Mouse (Mus musculus): ENCODE results near the gene Necab2. TPM values are rescaled to one million over a fixed set of nuclear protein-coding genes. Genes with fewer than 3 reads are reported as not detected.

Necab2 gene
- total RNA-seq, 2 experiments from 2014 or later = 19.4 to 20.8 TPM

- DNase-seq (ENCODE audit: low spot score in 2 of 2) = no peak
These were observed 68.4 kb downstream of the Necab2 start for GRCm38 (mm10) chr8:119514940-119515339.

GRCm38 (mm10) chr8:119515767-119516166 is 69.2 kb downstream of the Necab2 start:
- DNase-seq (ENCODE audit: low spot score in 2 of 2) = no peak

- DNase-seq (ENCODE audit: low spot score in 2 of 2) = no peak
These were observed 70.2 kb downstream of the Necab2 start for GRCm38 (mm10) chr8:119516674-119517073.

- DNase-seq (ENCODE audit: low spot score in 2 of 2) = no peak
These were observed 73.6 kb downstream of the Necab2 start for GRCm38 (mm10) chr8:119520102-119520501.

Other genes with a start within 250 kb of the Necab2 start
- 100 to 1,000 TPM; 184 to 185 TPM for gene Hsbp1, start 102.2 kb upstream of the Necab2 start, total RNA-seq (2021)
- gene Mlycd, start 51.8 kb upstream of the Necab2 start, total RNA-seq (2021) = 10 to 100 TPM; 33.7 to 39.1 TPM
- gene Osgin1, start 12.6 kb upstream of the Necab2 start, total RNA-seq (2021) = 10 to 100 TPM; 46.6 to 90.7 TPM
- under 1 TPM in 1 of 2 experiments, not detected in 1; 0.39 TPM for gene Slc38a8, start 55.0 kb downstream of the Necab2 start, total RNA-seq (2021)
- gene Mbtps1, start 112.0 kb downstream of the Necab2 start, total RNA-seq (2021) = 100 to 1,000 TPM; 156 to 163 TPM
- 10 to 100 TPM; 42.5 to 44.5 TPM for gene Hsdl1, start 128.5 kb downstream of the Necab2 start, total RNA-seq (2021)
- under 1 TPM in 1 of 2 experiments, not detected in 1; 0.17 TPM for gene Dnaaf1, start 128.5 kb downstream of the Necab2 start, total RNA-seq (2021)
- gene Taf1c, start 158.5 kb downstream of the Necab2 start, total RNA-seq (2021) = 10 to 100 TPM; 19.5 to 23.6 TPM
- gene Adad2, start 166.0 kb downstream of the Necab2 start, total RNA-seq (2021) = not detected
- gene Kcng4, start 189.0 kb downstream of the Necab2 start, total RNA-seq (2021) = under 1 TPM; 0.59 to 0.81 TPM
- gene Wfdc1, start 219.6 kb downstream of the Necab2 start, total RNA-seq (2021) = 10 to 100 TPM; 19.7 to 26.9 TPM